Comparison of ENCODE assay signal across 8 mouse cellular contexts in genomic region chr11:85829520-85830440, GRCm38 (mm10). TPM values are rescaled to one million over a fixed set of nuclear protein-coding genes. Genes with fewer than 3 reads are reported as not detected.
DNase-seq lines count a peak whose midpoint lies in the region; ATAC-seq lines count a peak whose summit lies in the region.

No protein-coding gene starts in this region.

- under 1% methylated on average over 60 of the region's 61 CpGs for WGBS in heart, embryonic 11.5 days (ENCODE audit: insufficient replicate concordance)
- under 1% methylated on average over 59 of the region's 61 CpGs for WGBS in forebrain, embryonic 11.5 days
- WGBS in neural tube, embryonic 12.5 days: 1% methylated on average over 61 of the region's 61 CpGs

- H3K9me3 ChIP-seq in heart, embryonic 11.5 days (replicated peaks; ENCODE audit: control insufficient read depth, low read length): no peaks in the 10 kb centered on the region
- no peaks in the 10 kb centered on the region for H3K9me3 ChIP-seq in forebrain, embryonic 11.5 days (ENCODE audit: control insufficient read depth, low read length)
- no peaks in the 10 kb centered on the region for H3K9me3 ChIP-seq in neural tube, embryonic 12.5 days

- ATAC-seq in heart, embryonic 11.5 days (replicated peaks; ENCODE audit: insufficient number of reproducible peaks, low FRiP score, low TSS enrichment): no peak; the same call in 1 of the 2 replicates
- no peak for ATAC-seq in forebrain, embryonic 11.5 days (replicated peaks; ENCODE audit: low FRiP score)
- no peak for ATAC-seq in neural tube, embryonic 12.5 days (ENCODE audit: low FRiP score, low read depth)
- ATAC-seq in CD4-positive, CD25-positive, alpha-beta regulatory T cell, adult 4 months: no peak

- H3K9ac ChIP-seq in heart, embryonic 11.5 days (ENCODE audit: low read depth, low read length): peak overlapping the region; percentile 62
- H3K9ac ChIP-seq in forebrain, embryonic 11.5 days (ENCODE audit: low read length): peak overlapping the region; percentile 20
- 0 out of 2 replicates have a peak overlapping the region, but pooled peaks have one; percentile 38 for H3K9ac ChIP-seq in neural tube, embryonic 12.5 days

- peaks cover 72% of the 10 kb centered on the region for H3K27me3 ChIP-seq in heart, embryonic 11.5 days (ENCODE audit: control insufficient read depth, insufficient read depth, low read length)
- H3K27me3 ChIP-seq in forebrain, embryonic 11.5 days (ENCODE audit: control insufficient read depth, insufficient read depth, low read length): peaks cover 94% of the 10 kb centered on the region
- H3K27me3 ChIP-seq in neural tube, embryonic 12.5 days (replicated peaks): peaks cover 96% of the 10 kb centered on the region

- no peak for DNase-seq in heart, adult 8-10 months (ENCODE audit: low spot score)
- DNase-seq in forebrain, embryonic 11.5 days (ENCODE audit: low spot score): peak; percentile 66
- DNase-seq in kidney, postnatal 25 days: peak; percentile 21 to 61
- DNase-seq in cerebellum, adult 9-11 months: no peak
- DNase-seq in thymus, postnatal 36 days: no peak

- H3K36me3 ChIP-seq in heart, embryonic 11.5 days (ENCODE audit: control insufficient read depth, insufficient read depth, low read length): no peaks in the 10 kb centered on the region
- no peaks in the 10 kb centered on the region for H3K36me3 ChIP-seq in forebrain, embryonic 11.5 days (ENCODE audit: control insufficient read depth, insufficient read depth, low read length)
- no peaks in the 10 kb centered on the region for H3K36me3 ChIP-seq in neural tube, embryonic 12.5 days

- peaks cover 55% of the 10 kb centered on the region for H3K4me1 ChIP-seq in heart, embryonic 11.5 days (ENCODE audit: control insufficient read depth, insufficient read depth, low read length)
- peaks cover 21% of the 10 kb centered on the region for H3K4me1 ChIP-seq in forebrain, embryonic 11.5 days (replicated peaks; ENCODE audit: control insufficient read depth, insufficient read depth, low read length)
- H3K4me1 ChIP-seq in neural tube, embryonic 12.5 days: peaks cover 38% of the 10 kb centered on the region

- H3K4me2 ChIP-seq in heart, embryonic 11.5 days: peak overlapping the region; percentile 93
- H3K4me2 ChIP-seq in forebrain, embryonic 11.5 days (ENCODE audit: low read depth, low read length, severe bottlenecking): peak overlapping the region; percentile 42
- H3K4me2 ChIP-seq in neural tube, embryonic 12.5 days (replicated peaks): peak overlapping the region; percentile 60

- H3K27ac ChIP-seq in heart, embryonic 11.5 days (ENCODE audit: low read depth, low read length): peak overlapping the region; percentile 76
- no peak overlapping the region for H3K27ac ChIP-seq in forebrain, embryonic 11.5 days (ENCODE audit: low read depth, low read length)
- H3K27ac ChIP-seq in neural tube, embryonic 12.5 days: no peak overlapping the region

- peak overlapping the region; percentile 69 for H3K4me3 ChIP-seq in heart, embryonic 11.5 days (ENCODE audit: low read depth, low read length)
- H3K4me3 ChIP-seq in forebrain, embryonic 11.5 days (ENCODE audit: low read depth, low read length): peak overlapping the region; percentile 19
- H3K4me3 ChIP-seq in neural tube, embryonic 12.5 days: peak overlapping the region; percentile 20

RNA-seq across cellular contexts. Expression of gene Tbx2, which starts 2.6 kb away (rescaled TPM):
- 3.6 and 4.4 TPM in 2 replicates for polyA plus RNA-seq in heart, embryonic 11.5 days (2014; fragmentation: Nextera tagmentation; extraction: Ambion mirVana)
- total RNA-seq in heart, adult 8-10 months (2022): 1 to 10 TPM; 4.1 to 6.6 (median 4.7) TPM
- polyA plus RNA-seq in forebrain, embryonic 11.5 days (2014; fragmentation: Nextera tagmentation; extraction: Ambion mirVana): 1.5 and 2.0 TPM in 2 replicates
- polyA plus RNA-seq in neural tube, embryonic 12.5 days (2016; fragmentation: Nextera tagmentation; extraction: Ambion mirVana): 4.7 and 5.3 TPM in 2 replicates
- not detected for polyA plus RNA-seq in CD4-positive, CD25-positive, alpha-beta regulatory T cell, adult 4 months (2017; shearing (Covaris generic))

RNA-seq across cellular contexts. Expression of gene Gm11444, which starts 20.4 kb away (rescaled TPM):
- polyA plus RNA-seq in heart, embryonic 11.5 days (2014; fragmentation: Nextera tagmentation; extraction: Ambion mirVana): not detected in 2 replicates
- total RNA-seq in heart, adult 8-10 months (2022): not detected
- polyA plus RNA-seq in forebrain, embryonic 11.5 days (2014; fragmentation: Nextera tagmentation; extraction: Ambion mirVana): not detected in 2 replicates
- not detected in 2 replicates for polyA plus RNA-seq in neural tube, embryonic 12.5 days (2016; fragmentation: Nextera tagmentation; extraction: Ambion mirVana)
- under 1 TPM in 1 of 2 experiments, not detected in 1; 0.59 TPM for polyA plus RNA-seq in CD4-positive, CD25-positive, alpha-beta regulatory T cell, adult 4 months (2017; shearing (Covaris generic))

RNA-seq across cellular contexts. Expression of gene Tbx4, which starts 56.4 kb away (rescaled TPM):
- 0.49 and 0.82 TPM in 2 replicates for polyA plus RNA-seq in heart, embryonic 11.5 days (2014; fragmentation: Nextera tagmentation; extraction: Ambion mirVana)
- total RNA-seq in heart, adult 8-10 months (2022): not detected
- polyA plus RNA-seq in forebrain, embryonic 11.5 days (2014; fragmentation: Nextera tagmentation; extraction: Ambion mirVana): 0.12 and 0.21 TPM in 2 replicates
- polyA plus RNA-seq in neural tube, embryonic 12.5 days (2016; fragmentation: Nextera tagmentation; extraction: Ambion mirVana): 0.39 and 0.61 TPM in 2 replicates
- not detected for polyA plus RNA-seq in CD4-positive, CD25-positive, alpha-beta regulatory T cell, adult 4 months (2017; shearing (Covaris generic))

Comparison
In these comparisons a context has a peak if more than half of its experiments do, and no peak if none do; other contexts are left out.
1. H3K4me2 ChIP-seq: peak in every context shown above with its lines; median percentile 93 in heart, embryonic 11.5 days; 60 in neural tube, embryonic 12.5 days; 42 in forebrain, embryonic 11.5 days.
2. H3K4me3 ChIP-seq: peak in every context shown above with its lines; median percentile 69 in heart, embryonic 11.5 days; 20 in neural tube, embryonic 12.5 days; 19 in forebrain, embryonic 11.5 days.
3. DNase-seq: peak in forebrain, embryonic 11.5 days (single experiment) and kidney, postnatal 25 days (2 of 2); none in heart, adult 8-10 months (single experiment), cerebellum, adult 9-11 months (single experiment) and thymus, postnatal 36 days (0 of 2).
4. Peak in every context shown above with its lines, with median percentiles within 50 percentile points of each other: H3K9ac ChIP-seq.